Mouse (Mus musculus): ENCODE results near the gene Ppm1g. TPM values are rescaled to one million over a fixed set of nuclear protein-coding genes. Genes with fewer than 3 reads are reported as not detected.
A peak's percentile ranks its signal among the peaks of the same experiment; 100 is the strongest.

The Ppm1g gene
- polyA plus RNA-seq, 1 experiment from 2014 or later: 144 TPM

DNA sequence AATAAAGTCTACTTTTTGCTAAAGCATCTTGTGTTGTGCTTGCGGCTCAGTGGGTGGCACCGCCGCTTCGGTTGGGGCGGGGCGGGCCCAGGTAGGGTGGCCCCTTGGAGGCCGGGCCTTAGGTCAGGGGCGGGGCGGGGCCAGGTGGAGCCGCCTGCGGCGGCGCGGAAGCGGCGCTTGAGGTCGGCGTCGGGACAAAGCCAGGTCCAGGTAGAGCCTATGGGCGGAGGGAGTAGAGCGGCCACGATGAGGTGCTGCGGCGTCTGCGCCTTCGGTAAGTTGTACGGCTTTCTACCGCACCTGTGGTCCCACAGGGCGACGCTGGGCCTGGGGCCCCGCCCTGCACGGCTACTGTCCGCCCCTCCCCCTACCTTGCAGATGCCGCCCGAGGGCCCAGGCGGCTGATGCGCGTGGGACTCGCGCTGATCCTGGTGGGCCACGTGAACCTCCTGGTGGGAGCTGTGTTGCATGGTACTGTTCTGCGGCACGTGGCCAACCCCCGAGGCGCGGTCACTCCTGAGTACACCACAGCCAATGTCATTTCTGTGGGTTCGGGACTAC lies 31.1 kb upstream of the Ppm1g start, which contains the start of gene Krtcap3:
TSS of gene Krtcap3 (plus strand) at position 151 of the 561 bp plus-strand sequence.
- Histone ChIP-seq H3K4me2 (peak within 1 kb of the TSS; percentile 69), H3K36me3 (peaks cover 97% of the 10 kb centered on the region), H3K9me3 (replicated peaks) (no peaks in the 10 kb centered on the region), H3K9ac (peak within 1 kb of the TSS; percentile 41), H3K4me1 (peaks cover 26% of the 10 kb centered on the region), H3K27me3 (no peaks in the 10 kb centered on the region), H3K27ac (peak within 1 kb of the TSS; percentile 73), H3K4me3 (replicated peaks) (peak within 1 kb of the TSS; percentile 44)
- WGBS: 11% methylated on average over 47 of the region's 47 CpGs
- ATAC-seq (replicated peaks; ENCODE audit: low FRiP score): peak; percentile 92

DNA sequence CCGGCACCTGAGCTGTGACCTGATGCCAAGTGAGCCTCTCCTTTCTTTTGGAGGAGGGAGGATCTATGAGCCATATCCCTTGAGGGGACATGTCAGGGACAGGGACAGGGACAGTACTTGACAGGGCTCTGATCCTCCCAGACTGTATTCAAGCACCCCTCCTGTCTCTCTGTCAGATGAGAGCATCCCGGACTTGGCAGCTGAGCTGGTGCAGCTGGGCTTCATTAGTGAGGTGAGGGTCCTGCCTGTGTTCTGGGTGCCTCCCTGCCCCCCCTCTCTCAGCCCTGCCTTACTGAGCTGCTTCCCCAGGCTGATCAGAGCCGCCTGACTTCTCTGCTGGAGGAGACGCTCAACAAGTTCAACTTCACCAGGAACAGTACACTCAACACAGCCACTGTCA lies 30.2 kb upstream of the Ppm1g start:
- peaks cover 97% of the 10 kb centered on the region for H3K36me3 ChIP-seq

DNA sequence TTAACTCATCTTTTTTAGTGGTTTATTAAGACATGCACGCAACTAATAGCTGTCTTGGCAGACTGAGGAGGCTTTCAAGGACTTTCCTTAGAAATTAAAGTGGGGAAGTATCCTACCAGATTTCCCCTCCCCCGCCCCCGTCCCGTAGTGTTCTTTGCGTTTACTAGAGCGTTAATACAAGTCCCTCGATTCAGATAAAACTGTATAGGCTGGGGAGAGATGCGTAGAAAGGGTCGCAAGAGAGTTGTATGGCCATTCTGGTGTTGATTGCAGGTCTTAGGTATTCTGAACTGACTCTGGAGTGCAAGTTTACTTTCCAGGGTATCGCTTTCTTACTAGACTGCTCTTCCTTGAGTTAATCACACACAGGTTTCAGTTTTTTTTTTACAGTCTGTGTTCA lies 21.7 kb upstream of the Ppm1g start:
- H3K27me3 ChIP-seq: no peaks in the 10 kb centered on the region
- H3K36me3 ChIP-seq: peaks cover 37% of the 10 kb centered on the region
- WGBS: 23% methylated on average over 10 of the region's 10 CpGs
- H3K27ac ChIP-seq: peak overlapping the region; percentile 99
- no peak for ATAC-seq (replicated peaks; ENCODE audit: low FRiP score)
- H3K4me3 ChIP-seq (replicated peaks): peak overlapping the region; percentile 98
- peak overlapping the region; percentile 86 for H3K4me2 ChIP-seq
- no peaks in the 10 kb centered on the region for H3K9me3 ChIP-seq (replicated peaks)
- H3K9ac ChIP-seq: peak overlapping the region; percentile 99
- H3K4me1 ChIP-seq: peaks cover 9% of the 10 kb centered on the region

More for the DNA sequence above, 30.2 kb upstream of the Ppm1g start:
- Histone ChIP-seq H3K27me3 (no peaks in the 10 kb centered on the region), H3K27ac (no peak overlapping the region), H3K4me1 (peaks cover 26% of the 10 kb centered on the region), H3K9me3 (replicated peaks) (no peaks in the 10 kb centered on the region), H3K4me3 (replicated peaks) (0 out of 2 replicates have a peak overlapping the region, but pooled peaks have one; percentile 44), H3K9ac (no peak overlapping the region), H3K4me2 (no peak overlapping the region)
- WGBS: 45% methylated on average over 4 of the region's 4 CpGs
- no peak for ATAC-seq (replicated peaks; ENCODE audit: low FRiP score)

DNA sequence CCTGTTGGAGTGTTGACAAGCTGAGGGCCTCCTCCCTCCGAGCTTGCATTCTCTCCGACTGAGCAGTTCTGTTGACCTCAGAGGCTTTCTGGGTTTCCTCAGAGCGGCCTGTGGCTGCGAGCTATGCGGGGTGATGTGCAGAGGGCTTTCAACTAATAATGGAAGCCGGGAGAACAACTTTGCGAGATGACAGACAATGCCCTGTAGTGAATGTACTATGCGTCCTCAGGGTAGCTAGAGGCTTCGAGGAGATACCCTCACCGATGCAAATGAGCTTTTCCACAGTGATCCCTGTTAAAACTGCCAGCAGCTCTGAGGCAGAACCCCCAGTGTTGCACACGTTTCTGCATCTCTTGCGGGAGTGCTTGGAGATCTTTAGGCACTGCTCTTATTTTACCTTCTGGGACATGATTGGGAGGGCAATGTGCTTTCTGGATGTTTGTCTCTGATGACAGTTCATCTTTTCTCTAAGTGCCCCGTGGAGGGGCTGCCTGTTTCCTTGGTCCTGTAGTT lies 21.1 kb upstream of the Ppm1g start:
- Histone ChIP-seq H3K9ac (peak overlapping the region; percentile 99), H3K36me3 (peaks cover 30% of the 10 kb centered on the region), H3K4me2 (peak overlapping the region; percentile 86), H3K27ac (peak overlapping the region; percentile 99), H3K27me3 (no peaks in the 10 kb centered on the region), H3K9me3 (replicated peaks) (no peaks in the 10 kb centered on the region), H3K4me3 (replicated peaks) (peak overlapping the region; percentile 98), H3K4me1 (peaks cover 9% of the 10 kb centered on the region)
- under 1% methylated on average over 13 of the region's 13 CpGs for WGBS
- no peak for ATAC-seq (replicated peaks; ENCODE audit: low FRiP score)

DNA sequence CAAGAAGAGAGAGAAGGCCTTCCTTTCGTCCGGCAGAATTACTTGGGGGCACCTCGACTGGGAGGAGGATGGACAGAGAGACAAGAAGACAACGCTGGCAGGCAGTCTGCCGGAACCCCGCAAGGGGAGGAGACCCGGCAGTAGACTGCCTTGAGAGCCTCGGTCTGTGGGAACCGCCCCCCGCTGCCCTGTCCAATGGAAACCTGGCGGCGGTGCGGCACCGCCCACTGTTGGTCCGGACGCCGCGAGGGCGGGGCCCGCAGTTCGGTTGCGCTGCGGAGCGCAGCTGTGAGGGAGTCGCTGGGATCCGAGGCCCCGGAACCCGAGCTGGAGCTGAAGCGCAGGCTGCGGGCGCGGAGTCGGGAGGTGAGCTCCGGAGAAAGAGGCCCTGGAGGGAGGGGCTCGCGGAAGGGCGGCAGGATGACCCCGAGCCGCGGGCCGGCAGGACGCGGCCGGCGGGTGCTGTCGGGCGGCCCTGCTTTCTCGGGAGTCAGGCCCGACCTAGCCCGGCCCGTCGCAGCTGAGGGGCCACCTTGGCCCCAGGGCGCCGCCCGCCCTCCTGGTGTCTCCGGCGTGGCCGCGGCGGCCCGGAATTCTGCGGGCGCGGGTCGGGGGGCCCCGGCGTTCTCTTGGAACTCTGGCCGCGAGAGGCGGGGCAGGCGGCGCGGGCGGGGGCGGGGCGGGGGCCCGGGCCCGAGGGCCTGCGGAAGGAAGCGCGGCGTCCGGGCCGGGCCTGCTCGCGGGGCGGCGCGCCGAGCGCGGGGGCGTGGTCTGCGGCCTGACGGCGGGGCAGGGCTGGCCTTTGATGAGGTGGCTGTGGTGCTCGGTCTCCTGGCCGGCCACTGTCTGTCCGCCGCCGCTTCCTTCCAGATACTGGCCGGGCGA lies 20.4 kb upstream of the Ppm1g start, which contains the start of the genes Nrbp1 and Gm9970:
TSS of gene Nrbp1 (plus strand) at position 228 of the 885 bp plus-strand sequence.
TSS of gene Gm9970 (minus strand) at position 596 of the 885 bp plus-strand sequence.
- H3K4me2 ChIP-seq: peak within 1 kb of the TSS; percentile 86
- ATAC-seq (replicated peaks; ENCODE audit: low FRiP score): peak; percentile 99
- under 1% methylated on average over 93 of the region's 103 CpGs for WGBS
- H3K36me3 ChIP-seq: peaks cover 23% of the 10 kb centered on the region
- peak within 1 kb of the TSS; percentile 99 for H3K9ac ChIP-seq
- H3K9me3 ChIP-seq (replicated peaks): no peaks in the 10 kb centered on the region
- H3K27ac ChIP-seq: peak within 1 kb of the TSS; percentile 99
- no peaks in the 10 kb centered on the region for H3K27me3 ChIP-seq
- H3K4me1 ChIP-seq: peaks cover 9% of the 10 kb centered on the region
- H3K4me3 ChIP-seq (replicated peaks): peak within 1 kb of the TSS; percentile 98

DNA sequence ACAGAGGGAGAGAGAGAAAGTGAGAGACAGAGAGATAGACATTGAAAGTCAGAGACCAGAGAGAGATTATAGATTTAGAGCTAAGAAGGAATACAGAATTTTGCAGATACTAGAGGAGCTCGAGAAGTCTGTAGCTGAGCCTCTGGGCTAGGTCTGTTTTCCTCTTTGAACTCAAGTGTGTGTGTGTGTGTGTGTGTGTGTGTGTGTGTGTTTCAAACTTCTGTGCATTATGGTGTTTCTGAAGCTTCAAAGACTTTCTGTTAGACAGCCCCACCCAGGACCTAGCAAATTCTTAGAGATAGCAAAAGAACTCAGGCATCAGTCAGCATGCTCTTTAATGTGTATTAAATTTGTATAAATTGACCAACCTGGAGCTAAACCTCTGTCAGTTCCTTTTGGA lies 6.2 kb upstream of the Ppm1g start:
- no peak overlapping the region for H3K4me3 ChIP-seq (replicated peaks)
- H3K4me2 ChIP-seq: no peak overlapping the region
- H3K27ac ChIP-seq: no peak overlapping the region
- no peaks in the 10 kb centered on the region for H3K27me3 ChIP-seq
- H3K36me3 ChIP-seq: no peaks in the 10 kb centered on the region
- no peak overlapping the region for H3K9ac ChIP-seq
- no peaks in the 10 kb centered on the region for H3K9me3 ChIP-seq (replicated peaks)
- WGBS: 77% methylated on average over 1 of the region's 1 CpGs
- no peak for ATAC-seq (replicated peaks; ENCODE audit: low FRiP score)
- H3K4me1 ChIP-seq: 0 out of 2 replicates have a peak, but pooled peaks cover under 1% of the 10 kb centered on the region

DNA sequence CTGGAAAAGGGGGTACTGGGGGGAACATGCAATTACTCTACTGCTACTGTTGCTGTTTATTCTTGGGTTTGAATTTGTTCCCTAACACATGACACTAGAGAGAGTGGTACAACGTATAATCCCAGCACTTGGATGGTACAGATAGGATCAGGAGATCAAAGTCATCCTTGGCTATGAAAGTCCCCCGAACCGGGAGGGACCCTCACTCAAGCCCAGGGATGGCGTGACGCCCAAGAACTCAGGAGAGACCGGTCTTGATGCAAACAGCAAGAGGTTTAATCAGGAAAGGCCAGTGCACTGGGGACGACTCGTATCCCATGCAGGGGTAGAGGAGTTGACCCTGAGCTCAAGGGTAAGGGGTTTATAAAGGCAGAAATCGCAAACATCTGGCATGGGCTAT lies 2.2 kb upstream of the Ppm1g start:
- no peaks in the 10 kb centered on the region for H3K36me3 ChIP-seq
- H3K4me2 ChIP-seq: no peak overlapping the region
- no peak for ATAC-seq (replicated peaks; ENCODE audit: low FRiP score)
- no peak overlapping the region for H3K9ac ChIP-seq
- no peak overlapping the region for H3K4me3 ChIP-seq (replicated peaks)
- no peaks in the 10 kb centered on the region for H3K9me3 ChIP-seq (replicated peaks)
- no peaks in the 10 kb centered on the region for H3K27me3 ChIP-seq
- H3K27ac ChIP-seq: no peak overlapping the region
- peaks cover 17% of the 10 kb centered on the region for H3K4me1 ChIP-seq
- WGBS: 93% methylated on average over 9 of the region's 9 CpGs

DNA sequence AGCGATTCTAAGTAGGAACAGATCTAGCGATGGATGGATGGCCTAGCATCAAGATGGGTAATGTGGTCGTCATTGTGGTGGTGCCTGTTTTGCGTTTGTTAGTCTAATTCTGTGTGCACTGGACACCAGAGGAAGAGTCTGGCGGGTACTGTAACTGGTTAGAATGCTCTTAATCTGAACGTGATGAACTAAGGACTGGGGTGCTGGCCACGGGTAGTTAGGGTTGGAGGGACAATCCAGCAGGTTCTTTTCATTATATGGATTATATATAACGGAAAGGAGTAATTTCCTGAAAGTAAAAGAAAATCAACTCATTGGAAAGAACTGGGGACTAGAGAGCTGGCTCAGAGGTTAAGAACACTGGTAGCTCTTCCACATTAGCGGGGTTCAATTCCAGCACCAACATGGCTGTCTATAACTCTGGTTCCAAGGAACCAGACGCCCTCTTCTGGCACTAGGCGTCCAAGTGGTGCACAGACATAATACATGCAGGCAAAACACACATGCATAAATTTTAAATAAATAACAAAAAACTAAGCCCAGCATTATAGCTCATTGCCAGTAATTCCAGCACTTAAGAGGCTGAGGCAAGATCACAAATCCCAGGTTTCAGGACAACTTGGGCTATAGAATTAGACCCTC lies 938 bp upstream of the Ppm1g start:
- H3K4me1 ChIP-seq: peaks cover 17% of the 10 kb centered on the region
- H3K4me3 ChIP-seq (replicated peaks): peak overlapping the region; percentile 99
- peak overlapping the region; percentile 95 for H3K27ac ChIP-seq
- 13% methylated on average over 11 of the region's 11 CpGs for WGBS
- peak overlapping the region; percentile 84 for H3K4me2 ChIP-seq
- no peaks in the 10 kb centered on the region for H3K9me3 ChIP-seq (replicated peaks)
- H3K27me3 ChIP-seq: no peaks in the 10 kb centered on the region
- H3K36me3 ChIP-seq: no peaks in the 10 kb centered on the region
- ATAC-seq (replicated peaks; ENCODE audit: low FRiP score): 0 out of 2 replicates have a peak, but pooled peaks have one; percentile 37
- peak overlapping the region; percentile 97 for H3K9ac ChIP-seq

DNA sequence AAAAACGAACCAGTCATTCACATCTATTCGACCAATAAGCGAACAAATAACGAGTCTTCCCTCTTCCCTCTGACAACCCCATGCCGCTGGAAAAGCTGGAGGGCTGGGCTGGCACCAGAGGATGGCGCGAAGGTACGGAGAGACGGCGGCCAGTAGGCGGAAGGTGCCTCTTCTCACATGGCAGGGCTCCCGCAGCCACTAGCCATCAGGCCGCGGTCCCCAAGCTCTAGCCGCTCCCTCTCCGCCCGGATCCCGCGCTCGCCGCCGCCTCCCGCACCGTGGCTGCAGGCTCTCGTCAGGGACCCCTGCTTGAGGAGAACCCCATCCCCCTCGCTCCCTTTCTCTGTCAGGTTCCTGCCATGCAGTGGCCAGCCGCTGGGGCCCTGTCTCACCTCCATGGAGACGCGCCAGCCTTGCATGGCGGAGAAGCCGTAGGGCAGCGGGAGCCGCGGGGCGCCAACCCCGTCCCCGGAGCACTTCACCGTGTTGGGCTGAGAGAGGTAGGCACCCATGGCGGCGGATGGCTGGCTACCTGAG lies 508 bp downstream of the Ppm1g start:
- ATAC-seq (replicated peaks; ENCODE audit: low FRiP score): peak; percentile 75

DNA sequence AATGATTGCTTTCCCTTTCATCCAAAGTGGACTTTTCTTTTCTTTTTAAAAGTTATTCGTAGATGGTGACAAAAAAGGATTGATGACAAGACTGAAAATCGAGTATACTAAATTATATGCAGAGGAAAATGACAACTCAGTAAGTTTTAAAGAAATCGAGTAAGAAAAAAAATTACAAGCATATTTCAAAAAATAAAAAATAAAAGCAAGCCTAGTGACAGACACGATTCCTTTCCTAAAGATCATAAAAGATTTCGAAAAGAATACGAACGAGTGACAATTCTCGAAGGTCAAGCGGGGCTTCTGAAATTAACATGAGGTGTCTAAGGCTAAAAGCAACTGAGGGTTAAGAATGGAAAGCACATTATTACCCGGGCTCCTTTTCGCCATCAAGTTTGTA lies 1.0 kb downstream of the Ppm1g start:
- H3K4me1 ChIP-seq: peaks cover 17% of the 10 kb centered on the region
- H3K27ac ChIP-seq: peak overlapping the region; percentile 95
- H3K9me3 ChIP-seq (replicated peaks): no peaks in the 10 kb centered on the region
- peak overlapping the region; percentile 99 for H3K4me3 ChIP-seq (replicated peaks)
- WGBS: 1% methylated on average over 11 of the region's 11 CpGs
- peak overlapping the region; percentile 97 for H3K9ac ChIP-seq
- no peaks in the 10 kb centered on the region for H3K27me3 ChIP-seq
- no peak for ATAC-seq (replicated peaks; ENCODE audit: low FRiP score)
- H3K4me2 ChIP-seq: peak overlapping the region; percentile 84
- H3K36me3 ChIP-seq: no peaks in the 10 kb centered on the region

More for the DNA sequence above, 508 bp downstream of the Ppm1g start:
- Histone ChIP-seq H3K27ac (peak overlapping the region; percentile 95), H3K4me2 (peak overlapping the region; percentile 84), H3K27me3 (no peaks in the 10 kb centered on the region), H3K4me3 (replicated peaks) (peak overlapping the region; percentile 99), H3K9ac (peak overlapping the region; percentile 97), H3K9me3 (replicated peaks) (no peaks in the 10 kb centered on the region), H3K4me1 (peaks cover 17% of the 10 kb centered on the region), H3K36me3 (no peaks in the 10 kb centered on the region)
- under 1% methylated on average over 40 of the region's 40 CpGs for WGBS

DNA sequence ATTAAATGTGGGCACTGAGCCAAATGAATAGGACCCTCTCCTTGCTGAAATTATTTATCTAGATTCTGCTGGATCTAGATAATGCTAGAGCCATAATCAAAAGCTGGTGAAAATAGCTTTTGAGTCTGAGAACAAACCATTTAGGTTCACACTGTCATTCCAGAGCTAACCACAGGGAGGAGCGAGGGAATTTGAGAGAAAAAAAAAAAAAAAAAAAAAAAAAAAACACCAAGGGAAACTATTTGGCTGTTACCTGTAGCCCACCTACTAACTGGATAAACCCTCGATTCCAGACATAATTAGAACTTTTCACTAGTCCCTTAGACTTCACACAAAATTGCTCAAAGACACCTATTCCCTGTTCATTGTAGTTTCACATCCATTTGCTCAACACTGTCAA lies 1.4 kb downstream of the Ppm1g start:
- 5% methylated on average over 2 of the region's 2 CpGs for WGBS
- Histone ChIP-seq H3K9me3 (replicated peaks) (no peaks in the 10 kb centered on the region), H3K4me2 (peak overlapping the region; percentile 84), H3K9ac (0 out of 2 replicates have a peak overlapping the region, but pooled peaks have one; percentile 31), H3K36me3 (no peaks in the 10 kb centered on the region), H3K27ac (no peak overlapping the region), H3K4me1 (peaks cover 17% of the 10 kb centered on the region), H3K27me3 (no peaks in the 10 kb centered on the region), H3K4me3 (replicated peaks) (peak overlapping the region; percentile 99)
- ATAC-seq (replicated peaks; ENCODE audit: low FRiP score): no peak

All from kidney, embryonic 15.5 days (tissue).